Mouse (Mus musculus): ENCODE results near the gene Ppp2r5a. TPM values are rescaled to one million over a fixed set of nuclear protein-coding genes. Genes with fewer than 3 reads are reported as not detected.

The Ppp2r5a gene
- polyA plus RNA-seq, 1 experiment from 2014 or later, result 62.4 TPM

- Histone ChIP-seq H3K27me3 (ENCODE audit: control insufficient read depth, insufficient read depth, low read length) (no peaks in the 10 kb centered on the region), H3K9me3 (ENCODE audit: control insufficient read depth, low read length) (no peaks in the 10 kb centered on the region), H3K36me3 (ENCODE audit: control insufficient read depth, insufficient read depth, low read length) (no peaks in the 10 kb centered on the region), H3K4me1 (ENCODE audit: control insufficient read depth in 2 of 2, insufficient read depth in 2 of 2, low read length in 2 of 2) (peaks cover 8% of the 10 kb centered on the region in 2 experiments), H3K27ac (replicated peaks in 1 of 2; ENCODE audit: control insufficient read depth in 1 of 2, insufficient read depth in 1 of 2, low read depth in 2 of 2, low read length in 2 of 2) (peak overlapping the region; percentile 58 to 75), H3K4me2 (ENCODE audit: low read length) (peak overlapping the region; percentile 64), H3K9ac (ENCODE audit: low read length) (peak overlapping the region; percentile 66), H3K4me3 (ENCODE audit: control insufficient read depth in 1 of 2, insufficient read depth in 1 of 2, low read depth in 1 of 2, low read length in 2 of 2) (peak overlapping the region; percentile 50 to 68)
- ATAC-seq (ENCODE audit: insufficient number of reproducible peaks, insufficient read depth, low FRiP score, low read depth), result no peak
- WGBS, result 64% methylated on average over 6 of the region's 6 CpGs
Observed at GRCm38 (mm10) chr1:191313158-191313557, 89.9 kb downstream of the Ppp2r5a start.

- Histone ChIP-seq H3K36me3 (ENCODE audit: control insufficient read depth, insufficient read depth, low read length) (no peaks in the 10 kb centered on the region), H3K27ac (replicated peaks in 1 of 2; ENCODE audit: control insufficient read depth in 1 of 2, insufficient read depth in 1 of 2, low read depth in 2 of 2, low read length in 2 of 2) (peak overlapping the region; percentile 58 to 75), H3K27me3 (ENCODE audit: control insufficient read depth, insufficient read depth, low read length) (no peaks in the 10 kb centered on the region), H3K9me3 (ENCODE audit: control insufficient read depth, low read length) (no peaks in the 10 kb centered on the region), H3K4me3 (ENCODE audit: control insufficient read depth in 1 of 2, insufficient read depth in 1 of 2, low read depth in 1 of 2, low read length in 2 of 2) (peak overlapping the region; percentile 50 to 68), H3K4me2 (ENCODE audit: low read length) (peak overlapping the region; percentile 64), H3K4me1 (ENCODE audit: control insufficient read depth in 2 of 2, insufficient read depth in 2 of 2, low read length in 2 of 2) (peaks cover 7 to 8% of the 10 kb centered on the region in 2 experiments), H3K9ac (ENCODE audit: low read length) (peak overlapping the region; percentile 66)
- 0% methylated on average over 14 of the region's 14 CpGs for WGBS
- ATAC-seq (ENCODE audit: insufficient number of reproducible peaks, insufficient read depth, low FRiP score, low read depth), result peak; percentile 89
Observed at GRCm38 (mm10) chr1:191312513-191312941, 90.5 kb downstream of the Ppp2r5a start.

- H3K4me2 ChIP-seq (ENCODE audit: low read length), result no peak overlapping the region
Observed at GRCm38 (mm10) chr1:191311296-191311898, 91.7 kb downstream of the Ppp2r5a start.

GRCm38 (mm10) chr1:191307766-191308455 is 95.2 kb downstream of the Ppp2r5a start:
- Histone ChIP-seq H3K27me3 (ENCODE audit: control insufficient read depth, insufficient read depth, low read length) (no peaks in the 10 kb centered on the region), H3K9me3 (ENCODE audit: control insufficient read depth, low read length) (no peaks in the 10 kb centered on the region), H3K4me1 (ENCODE audit: control insufficient read depth in 2 of 2, insufficient read depth in 2 of 2, low read length in 2 of 2) (peaks cover 0 to under 1% of the 10 kb centered on the region in 2 experiments; a peak in 2 of 4 replicates), H3K4me2 (ENCODE audit: low read length) (no peak overlapping the region), H3K9ac (ENCODE audit: low read length) (no peak overlapping the region), H3K4me3 (ENCODE audit: control insufficient read depth in 1 of 2, insufficient read depth in 1 of 2, low read depth in 1 of 2, low read length in 2 of 2) (no peak overlapping the region), H3K27ac (replicated peaks in 1 of 2; ENCODE audit: control insufficient read depth in 1 of 2, insufficient read depth in 1 of 2, low read depth in 2 of 2, low read length in 2 of 2) (no peak overlapping the region), H3K36me3 (ENCODE audit: control insufficient read depth, insufficient read depth, low read length) (peaks cover 7% of the 10 kb centered on the region; the same call in 1 of the 2 replicates)
- 83% methylated on average over 9 of the region's 9 CpGs for WGBS
- ATAC-seq (ENCODE audit: insufficient number of reproducible peaks, insufficient read depth, low FRiP score, low read depth), result no peak

More at GRCm38 (mm10) chr1:191311296-191311898, 91.7 kb downstream of the Ppp2r5a start:
- Histone ChIP-seq H3K27me3 (ENCODE audit: control insufficient read depth, insufficient read depth, low read length) (no peaks in the 10 kb centered on the region), H3K27ac (replicated peaks in 1 of 2; ENCODE audit: control insufficient read depth in 1 of 2, insufficient read depth in 1 of 2, low read depth in 2 of 2, low read length in 2 of 2) (no peak overlapping the region), H3K4me1 (ENCODE audit: control insufficient read depth in 2 of 2, insufficient read depth in 2 of 2, low read length in 2 of 2) (peaks cover 3 to 5% of the 10 kb centered on the region in 2 experiments; a peak in 3 of 4 replicates), H3K36me3 (ENCODE audit: control insufficient read depth, insufficient read depth, low read length) (peaks cover 4% of the 10 kb centered on the region; the same call in 1 of the 2 replicates), H3K9ac (ENCODE audit: low read length) (no peak overlapping the region), H3K9me3 (ENCODE audit: control insufficient read depth, low read length) (no peaks in the 10 kb centered on the region), H3K4me3 (ENCODE audit: control insufficient read depth in 1 of 2, insufficient read depth in 1 of 2, low read depth in 1 of 2, low read length in 2 of 2) (no peak overlapping the region)
- ATAC-seq (ENCODE audit: insufficient number of reproducible peaks, insufficient read depth, low FRiP score, low read depth), result no peak
- 78% methylated on average over 4 of the region's 4 CpGs for WGBS

GRCm38 (mm10) chr1:191306316-191306715 is 96.8 kb downstream of the Ppp2r5a start:
- WGBS, result 86% methylated on average over 9 of the region's 9 CpGs
- H3K27ac ChIP-seq (replicated peaks in 1 of 2; ENCODE audit: control insufficient read depth in 1 of 2, insufficient read depth in 1 of 2, low read depth in 2 of 2, low read length in 2 of 2), result no peak overlapping the region
- no peaks in the 10 kb centered on the region for H3K27me3 ChIP-seq (ENCODE audit: control insufficient read depth, insufficient read depth, low read length)
- H3K36me3 ChIP-seq (ENCODE audit: control insufficient read depth, insufficient read depth, low read length), result peaks cover 7% of the 10 kb centered on the region; the same call in 1 of the 2 replicates
- ATAC-seq (ENCODE audit: insufficient number of reproducible peaks, insufficient read depth, low FRiP score, low read depth), result no peak
- no peak overlapping the region for H3K9ac ChIP-seq (ENCODE audit: low read length)
- no peaks in the 10 kb centered on the region for H3K9me3 ChIP-seq (ENCODE audit: control insufficient read depth, low read length)
- no peak overlapping the region for H3K4me2 ChIP-seq (ENCODE audit: low read length)
- no peak overlapping the region for H3K4me3 ChIP-seq (ENCODE audit: control insufficient read depth in 1 of 2, insufficient read depth in 1 of 2, low read depth in 1 of 2, low read length in 2 of 2)
- peaks cover 4 to 5% of the 10 kb centered on the region in 2 experiments; a peak in 3 of 4 replicates for H3K4me1 ChIP-seq (ENCODE audit: control insufficient read depth in 2 of 2, insufficient read depth in 2 of 2, low read length in 2 of 2)

GRCm38 (mm10) chr1:191305610-191306009 is 97.5 kb downstream of the Ppp2r5a start:
- no peak overlapping the region for H3K4me3 ChIP-seq (ENCODE audit: control insufficient read depth in 1 of 2, insufficient read depth in 1 of 2, low read depth in 1 of 2, low read length in 2 of 2)
- no peak for ATAC-seq (ENCODE audit: insufficient number of reproducible peaks, insufficient read depth, low FRiP score, low read depth)
- H3K27ac ChIP-seq (replicated peaks in 1 of 2; ENCODE audit: control insufficient read depth in 1 of 2, insufficient read depth in 1 of 2, low read depth in 2 of 2, low read length in 2 of 2), result no peak overlapping the region
- no peaks in the 10 kb centered on the region for H3K9me3 ChIP-seq (ENCODE audit: control insufficient read depth, low read length)
- H3K36me3 ChIP-seq (ENCODE audit: control insufficient read depth, insufficient read depth, low read length), result peaks cover 7% of the 10 kb centered on the region; the same call in 1 of the 2 replicates
- no peak overlapping the region for H3K9ac ChIP-seq (ENCODE audit: low read length)
- no peaks in the 10 kb centered on the region for H3K27me3 ChIP-seq (ENCODE audit: control insufficient read depth, insufficient read depth, low read length)
- H3K4me2 ChIP-seq (ENCODE audit: low read length), result no peak overlapping the region
- peaks cover 4 to 5% of the 10 kb centered on the region in 2 experiments; a peak in 3 of 4 replicates for H3K4me1 ChIP-seq (ENCODE audit: control insufficient read depth in 2 of 2, insufficient read depth in 2 of 2, low read length in 2 of 2)
- 72% methylated on average over 7 of the region's 7 CpGs for WGBS

- no peak overlapping the region for H3K9ac ChIP-seq (ENCODE audit: low read length)
- peaks cover 10 to 13% of the 10 kb centered on the region in 2 experiments for H3K4me1 ChIP-seq (ENCODE audit: control insufficient read depth in 2 of 2, insufficient read depth in 2 of 2, low read length in 2 of 2)
- H3K4me3 ChIP-seq (ENCODE audit: control insufficient read depth in 1 of 2, insufficient read depth in 1 of 2, low read depth in 1 of 2, low read length in 2 of 2), result no peak overlapping the region
- no peaks in the 10 kb centered on the region for H3K9me3 ChIP-seq (ENCODE audit: control insufficient read depth, low read length)
- H3K36me3 ChIP-seq (ENCODE audit: control insufficient read depth, insufficient read depth, low read length), result peaks cover 7% of the 10 kb centered on the region; the same call in 1 of the 2 replicates
- WGBS, result 48% methylated on average over 6 of the region's 6 CpGs
- no peak overlapping the region for H3K27ac ChIP-seq (replicated peaks in 1 of 2; ENCODE audit: control insufficient read depth in 1 of 2, insufficient read depth in 1 of 2, low read depth in 2 of 2, low read length in 2 of 2)
- ATAC-seq (ENCODE audit: insufficient number of reproducible peaks, insufficient read depth, low FRiP score, low read depth), result no peak
- no peak overlapping the region for H3K4me2 ChIP-seq (ENCODE audit: low read length)
- no peaks in the 10 kb centered on the region for H3K27me3 ChIP-seq (ENCODE audit: control insufficient read depth, insufficient read depth, low read length)
Observed at GRCm38 (mm10) chr1:191304216-191304615, 98.9 kb downstream of the Ppp2r5a start.

Measured in heart, embryonic 14.5 days (tissue).